Mouse (Mus musculus) hindbrain, embryonic 15.5 days (tissue): Measurements from ENCODE around the gene Notch1. TPM values are rescaled to one million over a fixed set of nuclear protein-coding genes. Genes with fewer than 3 reads are reported as not detected.

ENCODE experiments used
- ATAC-seq: fragments of 200-750 bp; cut with Nextera tagmentation; 2 replicates; pipeline ENCODE4 v1.8.0; 2017; ENCODE audit warnings: low read depth, moderate number of reproducible peaks, moderate TSS enrichment; ENCODE audit not compliant: low FRiP score
- H3K27ac ChIP-seq: fragments of 300-500 bp; sonication (generic); replicated peaks from 2 replicates; pipeline ENCODE4 v1.5.1; 2015; ENCODE audit warnings: mild to moderate bottlenecking, inconsistent platforms
- H3K27me3 ChIP-seq: fragments of 300-500 bp; sonication (generic); 2 replicates; pipeline ENCODE4 v1.6.1; 2015; ENCODE audit warnings: control low read depth, inconsistent platforms
- H3K36me3 ChIP-seq: fragments of 300-500 bp; sonication (generic); 2 replicates; pipeline ENCODE4 v1.6.1; 2015; ENCODE audit warnings: control low read depth, inconsistent platforms
- H3K4me1 ChIP-seq: fragments of 300-500 bp; sonication (generic); replicated peaks from 2 replicates; pipeline ENCODE4 v1.6.1; 2015; ENCODE audit warnings: control low read depth, inconsistent platforms
- H3K4me2 ChIP-seq: fragments of 300-500 bp; sonication (generic); 2 replicates; pipeline ENCODE4 v1.6.1; 2015; ENCODE audit warnings: moderate library complexity, mild to moderate bottlenecking, inconsistent platforms
- H3K4me3 ChIP-seq: fragments of 300-500 bp; sonication (generic); 2 replicates; pipeline ENCODE4 v1.5.1; 2015; ENCODE audit warnings: mild to moderate bottlenecking, inconsistent platforms
- H3K9ac ChIP-seq: fragments of 300-500 bp; sonication (generic); 2 replicates; pipeline ENCODE4 v1.6.1; 2015; ENCODE audit warnings: inconsistent platforms
- H3K9me3 ChIP-seq: fragments of 300-500 bp; sonication (generic); 2 replicates; pipeline ENCODE4 v1.6.1; 2016; ENCODE audit warnings: control low read depth, inconsistent platforms
- WGBS: fragments of 180-500 bp; shearing (Covaris S2); methylation state at CpG from one replicate; pipeline ENCODE4 v1.1.7; 2015; 5-methylcytosine and 5-hydroxymethylcytosine counted together
- polyA plus RNA-seq: library from polyadenylated mRNA; unstranded; fragments of >200 nt; fragmentation: Nextera tagmentation; extraction: Ambion mirVana; gene quantifications from 2 replicates; pipeline ENCODE4 v1.2.1, GENCODE M21; 2015

Gene Notch1
- polyA plus RNA-seq, 1 experiment from 2014 or later: 16.3 TPM

DNA sequence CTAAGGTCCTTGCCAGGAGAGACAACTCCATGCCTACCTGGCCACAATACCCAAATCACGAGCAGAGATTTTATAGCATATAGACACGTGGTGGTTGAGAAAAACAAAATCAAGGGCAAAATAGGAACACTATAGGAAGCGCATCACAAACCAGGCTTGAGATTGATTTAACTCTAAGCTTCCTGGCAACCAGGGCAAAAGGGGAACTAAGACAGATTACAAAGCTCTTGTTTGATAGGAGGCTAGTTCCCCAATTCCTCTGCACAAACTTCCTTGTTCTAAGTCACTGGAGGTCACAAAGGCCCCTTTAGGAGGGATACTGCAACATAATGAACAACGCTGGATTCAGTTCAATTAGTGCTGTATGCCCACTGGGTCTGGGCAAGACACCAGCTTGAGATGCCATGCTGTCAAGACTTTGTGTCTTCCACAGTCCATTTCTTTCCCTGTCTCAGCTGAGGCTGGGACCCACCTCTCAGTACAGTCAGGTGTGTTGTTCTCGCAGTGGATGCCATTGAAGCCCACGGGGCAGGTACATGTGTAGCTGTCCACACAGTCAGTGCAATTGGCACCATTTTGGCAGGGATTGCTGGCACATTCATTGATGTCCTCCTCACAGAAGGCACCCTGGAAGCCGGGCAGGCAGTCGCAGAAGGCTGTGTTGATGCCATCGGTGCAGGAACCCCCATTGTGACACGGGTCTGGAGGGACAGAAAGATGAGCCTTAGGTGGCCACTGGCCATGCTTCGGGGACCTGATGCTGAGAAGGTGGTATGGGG, 44.0 kb downstream of the Notch1 start:
- peaks cover 32% of the 10 kb centered on the region for H3K4me1 ChIP-seq
- WGBS: 76% methylated on average over 11 of the region's 11 CpGs
- no peaks in the 10 kb centered on the region for H3K9me3 ChIP-seq
- no peak overlapping the region for H3K9ac ChIP-seq
- no peaks in the 10 kb centered on the region for H3K27me3 ChIP-seq
- H3K36me3 ChIP-seq: 0 out of 2 replicates have a peak, but pooled peaks cover 4% of the 10 kb centered on the region
- peak overlapping the region; percentile 39 for H3K27ac ChIP-seq
- no peak overlapping the region for H3K4me2 ChIP-seq
- H3K4me3 ChIP-seq: no peak overlapping the region
- no peak for ATAC-seq

DNA sequence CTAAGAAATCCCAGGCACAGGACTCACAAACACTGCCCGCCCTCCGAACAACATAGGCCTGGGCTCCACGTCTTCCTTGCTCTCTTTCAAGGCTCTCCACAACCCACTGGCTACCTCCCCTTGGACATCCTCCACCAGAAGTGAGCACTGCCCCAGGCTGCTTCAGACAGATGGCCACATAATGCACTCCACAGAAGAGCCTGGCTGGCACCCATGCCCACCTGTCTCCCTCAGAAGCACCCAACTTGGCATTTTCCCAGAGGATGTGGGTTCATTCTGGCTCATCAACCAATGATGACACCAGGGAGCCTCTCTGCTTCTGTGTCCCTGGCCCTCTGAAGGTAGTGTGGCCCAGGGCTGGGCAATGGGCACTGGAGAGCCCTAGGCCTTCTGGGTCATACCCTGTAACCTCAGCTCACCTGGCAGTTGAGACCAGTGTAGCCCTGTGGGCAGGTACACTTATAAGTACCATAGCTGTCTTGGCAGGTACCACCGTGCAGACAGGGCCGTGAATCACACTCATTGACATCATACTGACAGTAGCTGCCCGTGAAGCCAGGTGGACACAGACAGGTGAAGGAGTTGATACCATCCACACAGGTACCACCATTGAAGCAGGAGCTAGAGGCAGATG, 44.7 kb downstream of the Notch1 start:
- H3K4me3 ChIP-seq: no peak overlapping the region
- 0 out of 2 replicates have a peak, but pooled peaks cover 3% of the 10 kb centered on the region for H3K36me3 ChIP-seq
- no peak overlapping the region for H3K4me2 ChIP-seq
- peaks cover 32% of the 10 kb centered on the region for H3K4me1 ChIP-seq
- ATAC-seq: no peak
- WGBS: 86% methylated on average over 6 of the region's 6 CpGs
- no peak overlapping the region for H3K9ac ChIP-seq
- H3K9me3 ChIP-seq: no peaks in the 10 kb centered on the region
- H3K27me3 ChIP-seq: no peaks in the 10 kb centered on the region
- no peak overlapping the region for H3K27ac ChIP-seq

DNA sequence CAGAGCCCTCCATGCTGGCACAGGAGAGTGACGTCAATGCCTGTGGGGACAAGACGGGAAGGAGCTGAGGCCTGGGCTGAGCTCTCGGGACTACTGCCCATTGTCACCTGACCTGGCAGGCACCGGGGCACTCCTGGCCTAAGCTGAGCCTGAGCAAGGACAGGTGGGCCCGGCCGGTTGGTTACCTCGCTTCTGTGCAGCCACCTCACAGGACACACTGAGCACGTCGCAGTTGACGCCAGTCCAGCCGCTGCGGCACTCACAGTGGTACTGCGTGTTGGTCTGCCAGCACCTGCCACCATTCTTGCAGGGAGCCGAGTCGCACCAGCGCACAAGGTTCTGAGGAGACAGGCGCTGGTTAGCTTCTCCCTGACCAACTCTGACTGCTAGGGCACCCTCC, 45.5 kb downstream of the Notch1 start:
- WGBS: 92% methylated on average over 17 of the region's 17 CpGs
- Histone ChIP-seq H3K27me3 (no peaks in the 10 kb centered on the region), H3K4me1 (peaks cover 31% of the 10 kb centered on the region), H3K9ac (no peak overlapping the region), H3K4me3 (no peak overlapping the region), H3K36me3 (no peaks in the 10 kb centered on the region), H3K4me2 (no peak overlapping the region), H3K27ac (no peak overlapping the region), H3K9me3 (no peaks in the 10 kb centered on the region)
- ATAC-seq: no peak

DNA sequence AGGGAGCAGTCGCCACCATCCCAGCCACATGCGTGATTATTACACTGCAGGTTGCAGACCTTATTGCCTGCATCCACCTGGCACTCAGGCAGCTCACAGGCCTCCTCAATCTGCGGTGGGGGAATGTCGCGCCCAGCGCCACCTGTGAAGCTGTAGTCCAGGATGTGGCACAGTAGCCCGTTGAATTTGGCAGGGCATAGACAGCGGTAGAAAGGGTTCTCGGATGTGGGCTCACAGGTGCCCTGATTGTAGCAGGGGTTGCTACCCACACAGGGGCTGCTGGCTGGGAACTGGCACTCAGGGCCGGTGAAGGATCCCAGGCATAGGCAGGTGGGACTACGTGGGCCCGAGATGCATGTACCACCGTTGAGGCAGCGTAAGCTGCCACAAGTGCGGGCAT, 48.1 kb downstream of the Notch1 start:
- Histone ChIP-seq H3K27ac (no peak overlapping the region), H3K27me3 (no peaks in the 10 kb centered on the region), H3K9ac (no peak overlapping the region), H3K4me2 (no peak overlapping the region), H3K36me3 (no peaks in the 10 kb centered on the region), H3K4me1 (peaks cover 11% of the 10 kb centered on the region; the same call in 1 of the 2 replicates), H3K9me3 (no peaks in the 10 kb centered on the region), H3K4me3 (no peak overlapping the region)
- WGBS: 95% methylated on average over 15 of the region's 15 CpGs
- ATAC-seq: no peak

DNA sequence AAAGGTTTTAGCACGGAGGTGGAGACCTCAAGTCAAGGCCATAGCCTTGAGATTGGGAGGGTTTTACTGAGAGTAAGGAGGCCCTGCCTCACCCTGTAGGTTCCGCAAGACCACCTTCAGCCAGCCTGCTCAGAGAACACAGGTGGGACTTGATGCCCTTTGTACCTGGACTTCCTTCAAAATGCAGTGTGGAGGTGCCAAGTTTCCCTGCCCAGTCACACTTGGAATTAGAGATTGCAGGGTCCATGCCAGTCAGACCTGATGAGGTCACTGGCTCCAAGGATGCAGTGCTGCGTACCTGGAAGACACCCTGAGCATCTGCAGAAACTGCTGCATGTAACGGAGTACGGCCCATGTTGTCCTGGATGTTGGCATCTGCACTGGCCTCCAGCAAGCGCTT, 53.1 kb downstream of the Notch1 start:
- H3K9me3 ChIP-seq: no peaks in the 10 kb centered on the region
- H3K27ac ChIP-seq: no peak overlapping the region
- 94% methylated on average over 6 of the region's 6 CpGs for WGBS
- H3K4me2 ChIP-seq: no peak overlapping the region
- H3K9ac ChIP-seq: no peak overlapping the region
- no peak for ATAC-seq
- peaks cover 4% of the 10 kb centered on the region; the same call in 1 of the 2 replicates for H3K4me1 ChIP-seq
- H3K36me3 ChIP-seq: 0 out of 2 replicates have a peak, but pooled peaks cover 5% of the 10 kb centered on the region
- H3K4me3 ChIP-seq: no peak overlapping the region
- H3K27me3 ChIP-seq: no peaks in the 10 kb centered on the region

DNA sequence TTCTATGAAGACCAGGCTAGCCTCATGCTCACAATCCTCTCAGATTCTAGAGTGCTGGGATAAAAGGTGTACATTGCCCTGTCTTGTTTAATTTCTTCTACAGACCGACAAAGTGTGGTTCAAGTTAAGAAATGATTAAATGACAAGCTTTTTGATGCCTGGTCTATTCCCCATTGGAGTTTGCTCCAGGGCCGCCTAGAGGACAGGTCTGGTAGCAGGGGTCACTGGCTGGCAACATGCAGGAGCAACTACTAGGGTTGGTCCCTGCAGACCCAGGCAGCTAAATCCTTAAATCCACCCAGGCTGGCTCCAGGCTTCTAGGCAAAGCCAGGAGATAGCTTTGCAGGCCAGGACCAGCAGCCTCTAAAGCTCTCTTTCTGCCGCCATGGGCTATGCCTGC, 53.5 kb downstream of the Notch1 start:
- no peak overlapping the region for H3K4me3 ChIP-seq
- H3K27me3 ChIP-seq: no peaks in the 10 kb centered on the region
- 0 out of 2 replicates have a peak, but pooled peaks cover 5% of the 10 kb centered on the region for H3K36me3 ChIP-seq
- 79% methylated on average over 3 of the region's 3 CpGs for WGBS
- no peak overlapping the region for H3K27ac ChIP-seq
- H3K4me2 ChIP-seq: no peak overlapping the region
- no peaks in the 10 kb centered on the region for H3K9me3 ChIP-seq
- ATAC-seq: no peak
- peaks cover 4% of the 10 kb centered on the region; the same call in 1 of the 2 replicates for H3K4me1 ChIP-seq
- H3K9ac ChIP-seq: no peak overlapping the region

DNA sequence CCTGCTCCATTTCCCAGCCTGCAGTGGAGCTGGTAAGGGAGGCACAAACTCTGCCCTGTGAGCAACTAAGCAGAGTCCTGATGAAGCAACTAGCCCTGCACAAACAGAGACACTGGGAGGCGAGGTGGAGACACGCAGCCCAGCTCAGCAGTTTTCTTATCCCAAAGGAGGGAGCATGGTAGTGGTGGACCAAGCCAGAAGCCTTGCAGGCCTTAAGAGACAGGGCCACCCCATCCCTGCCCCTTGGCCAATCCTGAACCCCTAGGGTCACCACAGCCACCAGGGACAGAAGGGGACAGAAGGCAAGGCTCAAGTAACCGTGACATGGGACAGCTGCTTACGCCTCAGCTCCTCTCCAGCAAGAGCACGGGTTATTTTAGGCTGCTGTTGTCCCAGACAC, 54.8 kb downstream of the Notch1 start:
- WGBS: 86% methylated on average over 5 of the region's 5 CpGs
- no peak overlapping the region for H3K4me3 ChIP-seq
- 0 out of 2 replicates have a peak, but pooled peaks cover 5% of the 10 kb centered on the region for H3K36me3 ChIP-seq
- no peak overlapping the region for H3K27ac ChIP-seq
- ATAC-seq: no peak
- peaks cover 4% of the 10 kb centered on the region; the same call in 1 of the 2 replicates for H3K4me1 ChIP-seq
- H3K9me3 ChIP-seq: no peaks in the 10 kb centered on the region
- H3K27me3 ChIP-seq: no peaks in the 10 kb centered on the region
- no peak overlapping the region for H3K4me2 ChIP-seq
- H3K9ac ChIP-seq: no peak overlapping the region

DNA sequence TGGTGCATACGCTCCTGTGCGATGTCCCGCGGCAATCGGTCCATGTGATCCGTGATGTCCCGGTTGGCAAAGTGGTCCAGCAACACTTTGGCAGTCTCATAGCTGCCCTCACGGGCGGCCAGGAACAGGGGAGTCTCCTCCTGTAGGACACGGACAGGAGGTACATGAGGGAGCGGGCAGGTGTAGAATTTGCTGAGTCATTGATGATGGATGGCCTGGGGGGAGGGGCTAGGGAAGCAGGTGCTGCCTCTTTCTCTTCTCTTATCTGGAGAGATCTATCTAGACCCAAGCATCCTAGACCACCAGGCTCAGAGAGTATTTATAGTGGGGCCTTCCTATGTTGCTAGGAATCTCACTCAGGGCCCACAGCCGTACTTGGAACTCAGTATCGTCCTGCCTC, 55.6 kb downstream of the Notch1 start:
- no peak for ATAC-seq
- H3K27ac ChIP-seq: no peak overlapping the region
- H3K4me1 ChIP-seq: peaks cover 4% of the 10 kb centered on the region; the same call in 1 of the 2 replicates
- H3K4me2 ChIP-seq: no peak overlapping the region
- no peaks in the 10 kb centered on the region for H3K27me3 ChIP-seq
- no peaks in the 10 kb centered on the region for H3K9me3 ChIP-seq
- H3K4me3 ChIP-seq: no peak overlapping the region
- H3K36me3 ChIP-seq: 0 out of 2 replicates have a peak, but pooled peaks cover 5% of the 10 kb centered on the region
- WGBS: 88% methylated on average over 13 of the region's 13 CpGs
- H3K9ac ChIP-seq: no peak overlapping the region

DNA sequence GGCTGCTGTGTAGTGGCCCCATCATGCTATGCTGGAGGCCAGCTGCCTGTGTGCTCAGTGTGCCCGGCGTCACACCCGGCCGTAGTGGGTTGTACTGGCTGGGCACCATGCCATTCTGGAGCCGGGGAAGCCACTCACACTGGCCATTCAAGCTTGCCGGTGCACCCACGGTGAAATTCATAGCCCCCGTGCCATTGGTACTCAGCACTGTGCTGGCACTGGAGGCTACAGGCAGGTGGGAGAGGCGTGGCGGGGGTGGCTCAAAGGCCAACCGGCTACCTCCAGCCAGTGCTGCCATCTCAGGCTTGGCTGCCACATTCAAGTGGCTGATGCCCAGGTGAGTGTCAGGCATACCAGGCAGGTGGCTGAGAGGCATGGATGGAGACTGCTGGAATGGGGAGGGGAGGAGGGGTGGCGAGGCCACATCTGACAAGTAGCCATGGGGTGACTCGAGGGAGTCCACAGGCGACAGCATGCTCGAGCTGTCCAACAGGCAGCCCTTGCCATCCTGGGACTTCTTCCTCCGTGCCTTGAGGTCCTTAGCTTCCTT, 56.3 kb downstream of the Notch1 start:
- Histone ChIP-seq H3K9ac (no peak overlapping the region), H3K27me3 (no peaks in the 10 kb centered on the region), H3K36me3 (0 out of 2 replicates have a peak, but pooled peaks cover 5% of the 10 kb centered on the region), H3K4me1 (peaks cover 4% of the 10 kb centered on the region; the same call in 1 of the 2 replicates), H3K4me2 (no peak overlapping the region), H3K27ac (no peak overlapping the region), H3K4me3 (no peak overlapping the region), H3K9me3 (no peaks in the 10 kb centered on the region)
- WGBS: 73% methylated on average over 16 of the region's 16 CpGs
- peak; percentile 36; the same call in 1 of the 2 replicates for ATAC-seq

DNA sequence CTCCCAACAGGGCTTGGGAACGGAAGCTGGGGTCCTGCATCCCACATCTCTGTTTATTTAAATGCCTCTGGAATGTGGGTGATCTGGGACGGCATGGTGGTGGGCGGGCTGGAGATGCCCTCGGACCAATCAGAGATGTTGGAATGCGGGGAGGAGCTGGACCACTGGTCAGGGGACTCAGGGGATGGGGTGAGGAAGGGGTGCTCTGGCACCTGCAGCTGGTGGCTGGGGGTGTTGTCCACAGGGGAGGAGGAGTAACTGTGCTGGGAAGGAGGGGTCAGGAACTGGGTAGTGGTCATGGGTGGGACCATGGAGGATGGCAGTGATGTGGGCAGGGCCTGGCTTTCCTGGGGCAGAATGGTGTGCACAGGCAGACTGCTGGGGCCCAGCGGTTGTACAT, 57.0 kb downstream of the Notch1 start:
- Histone ChIP-seq H3K9ac (no peak overlapping the region), H3K4me2 (no peak overlapping the region), H3K9me3 (no peaks in the 10 kb centered on the region), H3K27me3 (no peaks in the 10 kb centered on the region), H3K36me3 (0 out of 2 replicates have a peak, but pooled peaks cover 5% of the 10 kb centered on the region), H3K4me3 (no peak overlapping the region), H3K4me1 (peaks cover 4% of the 10 kb centered on the region; the same call in 1 of the 2 replicates), H3K27ac (0 out of 2 replicates have a peak overlapping the region, but pooled peaks have one; percentile 35)
- WGBS: 39% methylated on average over 6 of the region's 6 CpGs
- ATAC-seq: 0 out of 2 replicates have a peak, but pooled peaks have one; percentile 32

DNA sequence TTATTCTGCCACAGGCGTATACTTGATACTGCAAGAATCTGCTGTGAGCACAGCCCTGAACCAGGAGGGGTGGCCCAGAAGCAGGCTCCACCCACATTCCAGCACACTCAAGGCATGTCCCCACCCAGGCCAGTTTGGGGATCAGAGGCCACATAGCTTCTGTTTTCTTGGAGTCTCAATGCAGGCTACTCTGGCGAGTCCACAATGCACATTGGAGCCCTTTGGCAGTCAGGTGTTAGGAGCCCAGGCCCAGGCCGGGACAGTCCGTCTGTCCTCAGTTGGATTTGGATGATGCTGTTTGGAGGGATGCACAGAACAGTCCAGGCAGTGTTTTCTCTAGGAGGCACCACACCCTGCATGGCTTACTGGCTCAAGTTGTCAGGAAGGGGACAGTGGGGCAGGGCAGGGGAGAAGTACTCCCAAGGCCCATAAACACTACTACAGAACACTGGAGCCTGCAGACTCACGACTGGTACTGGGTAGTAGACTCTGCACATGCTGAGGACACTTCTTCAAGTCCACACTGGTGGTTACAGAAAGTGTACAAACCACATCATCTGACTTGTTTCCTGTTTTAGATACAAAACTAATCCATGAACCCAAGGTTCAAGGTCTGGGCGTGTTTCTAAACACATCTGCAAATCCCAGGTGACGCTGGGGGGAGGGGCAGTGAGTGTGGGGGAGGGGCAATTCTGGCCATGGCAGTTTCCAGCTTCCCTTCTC, 57.9 kb downstream of the Notch1 start:
- Histone ChIP-seq H3K36me3 (0 out of 2 replicates have a peak, but pooled peaks cover 5% of the 10 kb centered on the region), H3K27me3 (no peaks in the 10 kb centered on the region), H3K4me3 (no peak overlapping the region), H3K9me3 (no peaks in the 10 kb centered on the region), H3K27ac (no peak overlapping the region), H3K9ac (no peak overlapping the region), H3K4me1 (peaks cover 4% of the 10 kb centered on the region; the same call in 1 of the 2 replicates), H3K4me2 (no peak overlapping the region)
- no peak for ATAC-seq
- 39% methylated on average over 7 of the region's 7 CpGs for WGBS
